Mouse (Mus musculus) adrenal gland, postnatal 14 days (tissue): ENCODE data around the gene Aif1l. TPM values are rescaled to one million over a fixed set of nuclear protein-coding genes. Genes with fewer than 3 reads are reported as not detected.
A peak's percentile ranks its signal among the peaks of the same experiment; 100 is the strongest.

Experiments
- DNase-seq: peaks from one replicate; pipeline ENCODE4 v3.0.0; 2021; ENCODE audit warnings: mixed read lengths
- total RNA-seq: library from RNA; stranded (reverse); gene quantifications from 2 replicates; pipeline ENCODE4 v1.2.3, GENCODE M21; 2021

Gene Aif1l
- total RNA-seq, 1 experiment from 2014 or later, result 8.3 TPM

DNA sequence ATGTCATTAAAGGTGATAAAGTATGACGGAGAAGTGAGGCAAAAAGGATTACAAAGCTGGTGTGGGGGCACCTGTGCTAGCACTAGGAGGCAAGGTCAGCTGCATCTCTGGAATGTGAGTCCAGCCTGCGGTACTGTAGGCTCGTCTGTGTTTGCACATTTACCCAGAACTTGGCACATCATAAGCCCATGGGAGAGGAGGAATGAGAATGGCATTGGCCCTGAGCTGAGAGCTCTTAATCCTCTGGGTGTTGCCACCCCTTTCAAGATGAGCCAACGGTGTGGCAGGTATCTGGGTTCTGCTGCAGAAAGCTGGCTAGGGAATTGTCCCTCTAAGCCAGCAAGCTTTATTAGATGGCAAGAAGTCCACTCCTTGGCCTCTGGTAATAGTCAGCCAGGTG is 69.8 kb downstream of the Aif1l start:
- DNase-seq, result peak; percentile 50

DNA sequence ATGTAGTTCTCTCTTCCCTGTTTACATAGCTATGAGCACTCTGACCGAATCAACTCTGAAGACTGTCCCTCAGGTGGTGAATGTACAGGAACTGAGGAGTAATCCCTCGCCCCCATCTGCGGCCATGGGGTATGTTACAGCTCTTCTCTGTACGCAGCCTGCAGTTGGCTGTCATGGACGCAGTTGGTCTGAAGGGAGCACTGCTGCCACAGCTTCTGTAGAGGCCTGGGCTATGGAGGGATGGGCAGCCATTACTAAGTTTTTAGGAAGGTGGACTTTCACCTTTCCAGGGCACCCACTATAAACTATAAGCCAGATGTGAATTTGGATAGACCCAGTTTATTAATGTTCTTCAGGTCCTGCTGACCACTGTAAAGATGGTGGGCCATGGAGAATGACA is 70.3 kb downstream of the Aif1l start:
- no peak for DNase-seq

Other genes with a start within 250 kb of the Aif1l start
- gene Qrfp, start 139.6 kb upstream of the Aif1l start, total RNA-seq, result 0.19 TPM in 1 of 2 replicates, not detected in the other
- 0.07 and 0.38 TPM in 2 replicates for gene Fibcd1, start 104.1 kb upstream of the Aif1l start, total RNA-seq
- 14.4 and 14.9 TPM in 2 replicates for gene Lamc3, start 62.8 kb upstream of the Aif1l start, total RNA-seq
- 53.0 and 59.1 TPM in 2 replicates for gene Nup214, start 24.3 kb downstream of the Aif1l start, total RNA-seq
- gene Fam78a, start 134.7 kb downstream of the Aif1l start, total RNA-seq, result 3.0 and 10.0 TPM in 2 replicates
- 3.0 and 3.6 TPM in 2 replicates for gene Plpp7, start 145.4 kb downstream of the Aif1l start, total RNA-seq
- 86.4 and 91.3 TPM in 2 replicates for gene Prrc2b, start 200.9 kb downstream of the Aif1l start, total RNA-seq